Mouse (Mus musculus): ENCODE measurements at regions not wholly inside any gene's neighbourhood (a gene's known extent, or its start where the extent isn't known, plus 50 kb on each side); places are given as distances from the start of the nearest gene placed in this dataset.

GRCm38 (mm10) chr5:29897617-29898016 lies 115.3 kb upstream of the Il6 start:
- TF ChIP-seq CTCF (IDR thresholded peaks at IDR 0.05; ENCODE audit: low read depth) = no peak
- DNase-seq (ENCODE audit: low spot score) (no peak), ATAC-seq (no peak)
- no peaks in the 10 kb centered on the region for H3K9me3 ChIP-seq (ENCODE audit: low read length)
- H3K4me2 ChIP-seq (ENCODE audit: low read depth, low read length) = no peak overlapping the region
- no peak overlapping the region for H3K4me3 ChIP-seq (ENCODE audit: low read length)
- H3K4me1 ChIP-seq (ENCODE audit: insufficient read depth, low read length) = no peaks in the 10 kb centered on the region
- no peak overlapping the region for H3K27ac ChIP-seq
- no peak overlapping the region for H3K9ac ChIP-seq (replicated peaks; ENCODE audit: low read length)
- H3K36me3 ChIP-seq (ENCODE audit: insufficient read depth, low read length) = no peaks in the 10 kb centered on the region
- H3K27me3 ChIP-seq (ENCODE audit: insufficient read depth, low read length) = no peaks in the 10 kb centered on the region

GRCm38 (mm10) chr5:29901716-29902115 lies 111.2 kb upstream of the Il6 start:
- H3K36me3 ChIP-seq (ENCODE audit: insufficient read depth, low read length) = no peaks in the 10 kb centered on the region
- no peak for TF ChIP-seq CTCF (IDR thresholded peaks at IDR 0.05; ENCODE audit: low read depth)
- H3K27ac ChIP-seq = no peak overlapping the region
- no peak overlapping the region for H3K9ac ChIP-seq (replicated peaks; ENCODE audit: low read length)
- DNase-seq (ENCODE audit: low spot score) = no peak
- no peaks in the 10 kb centered on the region for H3K4me1 ChIP-seq (ENCODE audit: insufficient read depth, low read length)
- WGBS = 82% methylated on average over 2 of the region's 2 CpGs
- H3K4me2 ChIP-seq (ENCODE audit: low read depth, low read length) = no peak overlapping the region
- H3K9me3 ChIP-seq (ENCODE audit: low read length) = no peaks in the 10 kb centered on the region
- H3K27me3 ChIP-seq (ENCODE audit: insufficient read depth, low read length) = no peaks in the 10 kb centered on the region
- no peak overlapping the region for H3K4me3 ChIP-seq (ENCODE audit: low read length)
- ATAC-seq = no peak

- TF ChIP-seq CTCF (IDR thresholded peaks at IDR 0.05; ENCODE audit: low read depth) = no peak
- no peak overlapping the region for H3K27ac ChIP-seq
- H3K4me2 ChIP-seq (ENCODE audit: low read depth, low read length) = no peak overlapping the region
- H3K27me3 ChIP-seq (ENCODE audit: insufficient read depth, low read length) = no peaks in the 10 kb centered on the region
- H3K9me3 ChIP-seq (ENCODE audit: low read length) = peaks cover 4% of the 10 kb centered on the region
- H3K9ac ChIP-seq (replicated peaks; ENCODE audit: low read length) = no peak overlapping the region
- no peaks in the 10 kb centered on the region for H3K4me1 ChIP-seq (ENCODE audit: insufficient read depth, low read length)
- H3K4me3 ChIP-seq (ENCODE audit: low read length) = no peak overlapping the region
- 61% methylated on average over 2 of the region's 2 CpGs for WGBS
- no peaks in the 10 kb centered on the region for H3K36me3 ChIP-seq (ENCODE audit: insufficient read depth, low read length)
- ATAC-seq (no peak), DNase-seq (ENCODE audit: low spot score) (no peak)
Measured at GRCm38 (mm10) chr5:29920295-29920694, 92.6 kb upstream of the Il6 start.

GRCm38 (mm10) chr5:29925527-29925926 lies 87.4 kb upstream of the Il6 start:
- no peaks in the 10 kb centered on the region for H3K36me3 ChIP-seq (ENCODE audit: insufficient read depth, low read length)
- H3K4me3 ChIP-seq (ENCODE audit: low read length) = no peak overlapping the region
- no peak for TF ChIP-seq CTCF (IDR thresholded peaks at IDR 0.05; ENCODE audit: low read depth)
- no peak overlapping the region for H3K27ac ChIP-seq
- WGBS = 70% methylated on average over 2 of the region's 2 CpGs
- H3K27me3 ChIP-seq (ENCODE audit: insufficient read depth, low read length) = no peaks in the 10 kb centered on the region
- DNase-seq (ENCODE audit: low spot score) = no peak
- H3K9ac ChIP-seq (replicated peaks; ENCODE audit: low read length) = no peak overlapping the region
- no peaks in the 10 kb centered on the region for H3K4me1 ChIP-seq (ENCODE audit: insufficient read depth, low read length)
- no peak for ATAC-seq
- no peaks in the 10 kb centered on the region for H3K9me3 ChIP-seq (ENCODE audit: low read length)
- no peak overlapping the region for H3K4me2 ChIP-seq (ENCODE audit: low read depth, low read length)

- TF ChIP-seq CTCF (IDR thresholded peaks at IDR 0.05; ENCODE audit: low read depth) = no peak
- Histone ChIP-seq H3K27me3 (ENCODE audit: insufficient read depth, low read length) (no peaks in the 10 kb centered on the region), H3K36me3 (ENCODE audit: insufficient read depth, low read length) (no peaks in the 10 kb centered on the region), H3K9ac (replicated peaks; ENCODE audit: low read length) (no peak overlapping the region), H3K27ac (no peak overlapping the region), H3K9me3 (ENCODE audit: low read length) (no peaks in the 10 kb centered on the region), H3K4me3 (ENCODE audit: low read length) (no peak overlapping the region), H3K4me1 (ENCODE audit: insufficient read depth, low read length) (no peaks in the 10 kb centered on the region), H3K4me2 (ENCODE audit: low read depth, low read length) (no peak overlapping the region)
- 59% methylated on average over 1 of the region's 1 CpGs for WGBS
- DNase-seq (ENCODE audit: low spot score) = no peak
- no peak for ATAC-seq
Measured at GRCm38 (mm10) chr5:29927594-29927993, 85.3 kb upstream of the Il6 start.

- ATAC-seq (no peak), DNase-seq (ENCODE audit: low spot score) (no peak)
- WGBS = 93% methylated on average over 2 of the region's 2 CpGs
- no peak for TF ChIP-seq CTCF (IDR thresholded peaks at IDR 0.05; ENCODE audit: low read depth)
- H3K36me3 ChIP-seq (ENCODE audit: insufficient read depth, low read length) = no peaks in the 10 kb centered on the region
- H3K4me1 ChIP-seq (ENCODE audit: insufficient read depth, low read length) = no peaks in the 10 kb centered on the region
- no peaks in the 10 kb centered on the region for H3K27me3 ChIP-seq (ENCODE audit: insufficient read depth, low read length)
- H3K9me3 ChIP-seq (ENCODE audit: low read length) = no peaks in the 10 kb centered on the region
- H3K27ac ChIP-seq = no peak overlapping the region
- H3K4me3 ChIP-seq (ENCODE audit: low read length) = no peak overlapping the region
- H3K4me2 ChIP-seq (ENCODE audit: low read depth, low read length) = no peak overlapping the region
- no peak overlapping the region for H3K9ac ChIP-seq (replicated peaks; ENCODE audit: low read length)
Measured at GRCm38 (mm10) chr5:29929381-29929780, 83.5 kb upstream of the Il6 start.

GRCm38 (mm10) chr5:29947225-29947624 lies 65.7 kb upstream of the Il6 start:
- ATAC-seq (no peak), DNase-seq (ENCODE audit: low spot score) (no peak)
- no peak overlapping the region for H3K4me3 ChIP-seq (ENCODE audit: low read length)
- 58% methylated on average over 2 of the region's 2 CpGs for WGBS
- no peak overlapping the region for H3K4me2 ChIP-seq (ENCODE audit: low read depth, low read length)
- no peak overlapping the region for H3K27ac ChIP-seq
- H3K9me3 ChIP-seq (ENCODE audit: low read length) = no peaks in the 10 kb centered on the region
- no peak for TF ChIP-seq CTCF (IDR thresholded peaks at IDR 0.05; ENCODE audit: low read depth)
- no peak overlapping the region for H3K9ac ChIP-seq (replicated peaks; ENCODE audit: low read length)
- no peaks in the 10 kb centered on the region for H3K27me3 ChIP-seq (ENCODE audit: insufficient read depth, low read length)
- H3K4me1 ChIP-seq (ENCODE audit: insufficient read depth, low read length) = no peaks in the 10 kb centered on the region
- no peaks in the 10 kb centered on the region for H3K36me3 ChIP-seq (ENCODE audit: insufficient read depth, low read length)
